Mouse (Mus musculus): ENCODE data around the gene Elob. TPM values are rescaled to one million over a fixed set of nuclear protein-coding genes. Genes with fewer than 3 reads are reported as not detected.

Elob gene
- polyA plus RNA-seq, 2 experiments: 739 to 1,221 TPM

DNA sequence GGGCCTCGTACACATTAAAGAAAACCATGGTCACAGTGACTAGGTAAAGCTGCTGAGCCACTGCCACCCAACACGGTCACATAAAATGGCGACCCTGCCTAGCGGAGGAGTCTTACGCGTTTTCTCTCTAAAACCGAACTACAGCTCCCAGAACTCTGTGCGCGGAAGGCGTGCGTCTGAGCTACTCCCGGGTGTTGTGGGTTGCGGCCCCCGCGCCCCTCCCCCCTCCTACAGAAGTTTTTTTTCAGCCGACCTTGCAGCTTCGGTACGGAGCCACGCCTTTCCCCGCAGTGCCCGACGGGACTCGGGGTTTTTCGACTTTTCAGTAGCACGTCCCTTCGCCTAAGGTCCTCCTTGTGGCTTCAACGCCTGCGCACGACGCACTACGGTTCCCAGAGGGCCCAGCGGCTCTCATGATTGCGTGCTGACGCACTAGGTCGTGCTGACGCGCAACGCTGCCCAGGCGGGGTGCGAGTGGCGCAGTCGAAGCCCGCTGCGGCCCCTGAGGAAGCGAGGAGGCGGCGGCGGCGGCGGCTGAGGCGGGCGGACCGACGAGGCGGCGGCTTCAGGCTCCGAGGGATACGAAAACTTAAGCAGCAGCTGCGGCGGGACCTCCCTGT lies 26.1 kb downstream of the Elob start:
- peaks cover 21% of the 10 kb centered on the region for H3K4me1 ChIP-seq (ENCODE audit: control insufficient read depth, insufficient read depth, low read length)
- H3K4me3 ChIP-seq (replicated peaks; ENCODE audit: low read length): peak overlapping the region; percentile 96
- 1% methylated on average over 57 of the region's 60 CpGs for WGBS
- H3K9ac ChIP-seq (ENCODE audit: low read depth, low read length, severe bottlenecking): peak overlapping the region; percentile 93
- H3K27ac ChIP-seq (replicated peaks; ENCODE audit: low read depth, low read length): peak overlapping the region; percentile 96
- H3K36me3 ChIP-seq (ENCODE audit: control insufficient read depth, insufficient read depth, low read length): peaks cover 11% of the 10 kb centered on the region
- DNase-seq (ENCODE audit: low spot score) (peak; percentile 99), ATAC-seq (ENCODE audit: low FRiP score, low read depth) (peak; percentile 98)
- peak overlapping the region; percentile 86 for H3K4me2 ChIP-seq (replicated peaks; ENCODE audit: low read depth, low read length, severe bottlenecking)
- TF ChIP-seq POLR2A (IDR thresholded peaks at IDR 0.05; ENCODE audit: borderline replicate concordance, extremely low read depth, insufficient read depth, insufficient read length): peak; percentile 53; the same call in 1 of the 2 replicates
- no peaks in the 10 kb centered on the region for H3K27me3 ChIP-seq (ENCODE audit: control insufficient read depth, insufficient read depth, low read length)
- no peaks in the 10 kb centered on the region for H3K9me3 ChIP-seq (ENCODE audit: control insufficient read depth, low read length)

DNA sequence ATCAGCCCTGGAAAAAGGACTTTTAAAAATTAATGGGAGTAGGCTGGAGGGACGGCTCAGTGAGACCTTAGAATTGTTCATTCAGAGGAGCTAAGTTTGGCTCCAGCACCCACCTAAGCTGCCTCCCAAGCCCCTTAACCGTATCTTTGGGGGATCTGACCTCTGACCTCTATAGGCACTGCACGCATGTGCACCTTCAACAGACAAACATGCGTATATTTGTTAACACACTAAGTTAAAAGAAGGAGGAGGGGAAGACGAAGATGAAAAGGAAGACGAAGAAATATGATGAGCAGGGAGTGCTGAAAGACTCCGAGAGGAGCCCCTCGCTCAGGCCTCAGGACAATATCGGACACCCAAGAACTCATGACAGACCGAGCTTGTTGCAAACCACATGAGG lies 27.3 kb downstream of the Elob start:
- Histone ChIP-seq H3K27me3 (ENCODE audit: control insufficient read depth, insufficient read depth, low read length) (no peaks in the 10 kb centered on the region), H3K4me1 (ENCODE audit: control insufficient read depth, insufficient read depth, low read length) (peaks cover 17% of the 10 kb centered on the region), H3K9me3 (ENCODE audit: control insufficient read depth, low read length) (no peaks in the 10 kb centered on the region), H3K36me3 (ENCODE audit: control insufficient read depth, insufficient read depth, low read length) (no peaks in the 10 kb centered on the region), H3K9ac (ENCODE audit: low read depth, low read length, severe bottlenecking) (no peak overlapping the region), H3K4me3 (replicated peaks; ENCODE audit: low read length) (no peak overlapping the region), H3K4me2 (replicated peaks; ENCODE audit: low read depth, low read length, severe bottlenecking) (no peak overlapping the region), H3K27ac (replicated peaks; ENCODE audit: low read depth, low read length) (no peak overlapping the region)
- ATAC-seq (ENCODE audit: low FRiP score, low read depth) (no peak), DNase-seq (ENCODE audit: low spot score) (no peak)
- 90% methylated on average over 10 of the region's 10 CpGs for WGBS
- no peak for TF ChIP-seq POLR2A (IDR thresholded peaks at IDR 0.05; ENCODE audit: borderline replicate concordance, extremely low read depth, insufficient read depth, insufficient read length)

DNA sequence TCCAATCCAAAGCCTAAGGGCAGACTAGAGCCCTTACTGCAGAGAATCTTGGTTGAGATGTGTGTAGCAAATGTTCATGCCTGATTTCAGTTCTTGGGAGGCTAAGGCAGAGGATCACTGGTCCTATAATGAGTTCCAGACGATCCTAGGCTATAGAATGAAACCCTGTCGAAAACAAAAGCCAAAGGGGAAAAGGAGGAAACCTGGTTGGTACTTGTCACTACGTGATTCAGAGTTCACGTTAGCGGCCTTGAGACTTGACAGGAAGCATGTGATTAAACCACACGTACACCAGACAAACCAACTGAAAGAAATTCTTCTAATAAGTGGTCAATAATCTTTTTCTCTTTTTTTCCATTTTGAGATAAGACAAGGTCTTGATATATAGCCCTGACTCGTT lies 31.6 kb downstream of the Elob start:
- no peaks in the 10 kb centered on the region for H3K27me3 ChIP-seq (ENCODE audit: control insufficient read depth, insufficient read depth, low read length)
- H3K4me3 ChIP-seq (replicated peaks; ENCODE audit: low read length): no peak overlapping the region
- peaks cover 5% of the 10 kb centered on the region; the same call in 1 of the 2 replicates for H3K36me3 ChIP-seq (ENCODE audit: control insufficient read depth, insufficient read depth, low read length)
- DNase-seq (ENCODE audit: low spot score) (no peak), ATAC-seq (ENCODE audit: low FRiP score, low read depth) (no peak)
- no peak for TF ChIP-seq POLR2A (IDR thresholded peaks at IDR 0.05; ENCODE audit: borderline replicate concordance, extremely low read depth, insufficient read depth, insufficient read length)
- no peak overlapping the region for H3K4me2 ChIP-seq (replicated peaks; ENCODE audit: low read depth, low read length, severe bottlenecking)
- no peaks in the 10 kb centered on the region for H3K4me1 ChIP-seq (ENCODE audit: control insufficient read depth, insufficient read depth, low read length)
- H3K9me3 ChIP-seq (ENCODE audit: control insufficient read depth, low read length): no peaks in the 10 kb centered on the region
- no peak overlapping the region for H3K27ac ChIP-seq (replicated peaks; ENCODE audit: low read depth, low read length)
- 16% methylated on average over 7 of the region's 7 CpGs for WGBS
- H3K9ac ChIP-seq (ENCODE audit: low read depth, low read length, severe bottlenecking): no peak overlapping the region

DNA sequence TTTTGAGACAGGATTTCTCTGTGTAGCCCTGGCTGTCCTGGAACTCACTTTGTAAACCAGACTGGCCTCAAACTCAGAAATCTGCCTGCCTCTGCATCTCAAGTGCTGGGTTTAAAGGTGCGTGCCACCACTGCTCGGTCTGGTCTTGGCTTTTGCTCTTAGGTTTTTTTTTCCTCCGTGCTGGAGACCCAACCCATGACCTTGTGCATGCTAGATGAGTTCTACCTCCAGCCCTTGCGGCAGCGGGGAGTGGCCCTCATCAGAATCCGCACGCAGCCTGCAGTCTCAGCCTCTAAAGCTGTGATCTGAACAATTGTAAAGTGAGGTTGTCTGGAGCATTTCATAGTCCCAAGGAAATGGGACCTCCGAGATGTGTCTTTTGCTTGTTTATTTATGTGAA lies 33.6 kb downstream of the Elob start:
- ATAC-seq (ENCODE audit: low FRiP score, low read depth) (no peak), DNase-seq (ENCODE audit: low spot score) (no peak)
- Histone ChIP-seq H3K9ac (ENCODE audit: low read depth, low read length, severe bottlenecking) (no peak overlapping the region), H3K9me3 (ENCODE audit: control insufficient read depth, low read length) (no peaks in the 10 kb centered on the region), H3K27ac (replicated peaks; ENCODE audit: low read depth, low read length) (no peak overlapping the region), H3K4me2 (replicated peaks; ENCODE audit: low read depth, low read length, severe bottlenecking) (no peak overlapping the region), H3K4me1 (ENCODE audit: control insufficient read depth, insufficient read depth, low read length) (peaks cover 8% of the 10 kb centered on the region), H3K36me3 (ENCODE audit: control insufficient read depth, insufficient read depth, low read length) (peaks cover 5% of the 10 kb centered on the region; the same call in 1 of the 2 replicates), H3K4me3 (replicated peaks; ENCODE audit: low read length) (no peak overlapping the region), H3K27me3 (ENCODE audit: control insufficient read depth, insufficient read depth, low read length) (no peaks in the 10 kb centered on the region)
- WGBS: 95% methylated on average over 8 of the region's 8 CpGs
- no peak for TF ChIP-seq POLR2A (IDR thresholded peaks at IDR 0.05; ENCODE audit: borderline replicate concordance, extremely low read depth, insufficient read depth, insufficient read length)

DNA sequence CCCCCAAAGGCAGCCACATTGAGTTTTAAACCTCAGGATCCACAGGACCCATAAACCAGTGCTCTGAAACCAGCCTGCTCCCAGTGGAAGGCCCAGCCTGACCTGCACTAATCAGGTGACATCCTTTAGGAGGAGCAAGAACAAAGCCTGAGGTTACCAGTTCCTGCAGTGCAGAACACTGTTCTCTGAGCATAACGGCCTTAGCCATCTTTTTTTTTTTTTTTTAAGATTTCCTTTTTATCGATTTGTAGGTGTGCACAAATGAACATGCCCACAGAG lies 37.9 kb downstream of the Elob start:
- peak overlapping the region; percentile 89 for H3K27ac ChIP-seq (replicated peaks; ENCODE audit: low read depth, low read length)
- DNase-seq (ENCODE audit: low spot score): no peak
- peaks cover 18% of the 10 kb centered on the region for H3K4me1 ChIP-seq (ENCODE audit: control insufficient read depth, insufficient read depth, low read length)
- H3K4me3 ChIP-seq (replicated peaks; ENCODE audit: low read length): peak overlapping the region; percentile 45
- no peak for TF ChIP-seq POLR2A (IDR thresholded peaks at IDR 0.05; ENCODE audit: borderline replicate concordance, extremely low read depth, insufficient read depth, insufficient read length)
- peaks cover 5% of the 10 kb centered on the region; the same call in 1 of the 2 replicates for H3K36me3 ChIP-seq (ENCODE audit: control insufficient read depth, insufficient read depth, low read length)
- peak overlapping the region; percentile 70 for H3K4me2 ChIP-seq (replicated peaks; ENCODE audit: low read depth, low read length, severe bottlenecking)
- WGBS: 48% methylated on average over 2 of the region's 2 CpGs
- no peak for ATAC-seq (ENCODE audit: low FRiP score, low read depth)
- no peaks in the 10 kb centered on the region for H3K27me3 ChIP-seq (ENCODE audit: control insufficient read depth, insufficient read depth, low read length)
- no peaks in the 10 kb centered on the region for H3K9me3 ChIP-seq (ENCODE audit: control insufficient read depth, low read length)
- H3K9ac ChIP-seq (ENCODE audit: low read depth, low read length, severe bottlenecking): peak overlapping the region; percentile 87

Data from limb, embryonic 14.5 days (tissue).